Mouse (Mus musculus): ENCODE results near the gene Kyat1.
"Not testable (repeated sequence)": the region's sequence is repeated elsewhere in the genome, so short reads cannot be mapped to it uniquely, and the experiment has no call there.

Gene Kyat1

GRCm38 (mm10) chr2:30214745-30215144 is 9.1 kb upstream of the Kyat1 start:
- no peak for DNase-seq (ENCODE audit: low read depth, low spot score)

- DNase-seq (ENCODE audit: low read depth, low spot score): no peak
Observed at GRCm38 (mm10) chr2:30212951-30213350, 7.3 kb upstream of the Kyat1 start.

GRCm38 (mm10) chr2:30212169-30212545 is 6.5 kb upstream of the Kyat1 start:
- DNase-seq (ENCODE audit: low read depth, low spot score): no peak

GRCm38 (mm10) chr2:30211408-30212168 is 5.9 kb upstream of the Kyat1 start:
- no peak for DNase-seq (ENCODE audit: low read depth, low spot score)

GRCm38 (mm10) chr2:30207886-30208285 is 2.2 kb upstream of the Kyat1 start:
- no peak for DNase-seq (ENCODE audit: low read depth, low spot score)

- no peak for DNase-seq (ENCODE audit: low read depth, low spot score)
Observed at GRCm38 (mm10) chr2:30207401-30207800, 1.8 kb upstream of the Kyat1 start.

GRCm38 (mm10) chr2:30205255-30205628 is 405 bp downstream of the Kyat1 start:
- no peak for DNase-seq (ENCODE audit: low read depth, low spot score)

GRCm38 (mm10) chr2:30203439-30203838 is 2.2 kb downstream of the Kyat1 start:
- DNase-seq (ENCODE audit: low read depth, low spot score): peak; percentile 64

GRCm38 (mm10) chr2:30200388-30200925 is 5.2 kb downstream of the Kyat1 start:
- no peak for DNase-seq (ENCODE audit: low read depth, low spot score)

- no peak for DNase-seq (ENCODE audit: low read depth, low spot score)
Observed at GRCm38 (mm10) chr2:30199984-30200383, 5.7 kb downstream of the Kyat1 start.

GRCm38 (mm10) chr2:30198021-30198420 is 7.6 kb downstream of the Kyat1 start:
- no peak for DNase-seq (ENCODE audit: low read depth, low spot score)

GRCm38 (mm10) chr2:30194656-30195055 is 11.0 kb downstream of the Kyat1 start:
- DNase-seq (ENCODE audit: low read depth, low spot score): no peak

GRCm38 (mm10) chr2:30191790-30192580 is 13.7 kb downstream of the Kyat1 start:
- DNase-seq (ENCODE audit: low read depth, low spot score): no peak

GRCm38 (mm10) chr2:30185681-30186080 is 20.0 kb downstream of the Kyat1 start:
- DNase-seq (ENCODE audit: low read depth, low spot score): no peak

- DNase-seq (ENCODE audit: low read depth, low spot score): no peak
Observed at GRCm38 (mm10) chr2:30185276-30185675, 20.4 kb downstream of the Kyat1 start.

- DNase-seq (ENCODE audit: low read depth, low spot score): no peak
Observed at GRCm38 (mm10) chr2:30183721-30184120, 21.9 kb downstream of the Kyat1 start.

GRCm38 (mm10) chr2:30182424-30182823 is 23.2 kb downstream of the Kyat1 start:
- DNase-seq (ENCODE audit: low read depth, low spot score): no peak

GRCm38 (mm10) chr2:30178711-30179110 is 26.9 kb downstream of the Kyat1 start:
- not testable (repeated sequence) for DNase-seq (ENCODE audit: low read depth, low spot score)

GRCm38 (mm10) chr2:30177700-30178675 is 27.7 kb downstream of the Kyat1 start, which contains the start of gene Spout1:
TSS of gene Spout1 (minus strand) at chr2:30178459.
- DNase-seq (ENCODE audit: low read depth, low spot score): peak; percentile 96

- no peak for DNase-seq (ENCODE audit: low read depth, low spot score)
Observed at GRCm38 (mm10) chr2:30176561-30176960, 29.1 kb downstream of the Kyat1 start.

GRCm38 (mm10) chr2:30175897-30176296 is 29.8 kb downstream of the Kyat1 start:
- DNase-seq (ENCODE audit: low read depth, low spot score): no peak
